Mouse (Mus musculus) ES-Bruce4 (cell line): Measurements from ENCODE around the gene 4933407L21Rik.

Source experiments
- CTCF ChIP-seq: IDR thresholded peaks from one replicate; pipeline ENCODE4 v1.8.1; 2011; ENCODE audit warnings: low read depth, low read length
- EP300 ChIP-seq: IDR thresholded peaks from 2 replicates; pipeline ENCODE4 v1.6.1; 2011; ENCODE audit warnings: low read depth, low read length; ENCODE audit not compliant: insufficient read depth
- POLR2A ChIP-seq: IDR thresholded peaks from one replicate; pipeline ENCODE4 v1.8.1; 2011; ENCODE audit warnings: low read length; ENCODE audit not compliant: insufficient read depth

GRCm38 (mm10) chr1:85965856-85966255 lies 37.6 kb downstream of the 4933407L21Rik start:
- TF ChIP-seq CTCF, result no peak
- no peak for TF ChIP-seq EP300
- no peak for TF ChIP-seq POLR2A
